Mouse (Mus musculus) ovary, postnatal 10 days (tissue): Measurements from ENCODE around the gene Dync2li1.

Experiments used
- DNase-seq: peaks from one replicate; pipeline ENCODE4 v3.0.0; 2022; ENCODE audit warnings: low spot score

Gene Dync2li1

DNA sequence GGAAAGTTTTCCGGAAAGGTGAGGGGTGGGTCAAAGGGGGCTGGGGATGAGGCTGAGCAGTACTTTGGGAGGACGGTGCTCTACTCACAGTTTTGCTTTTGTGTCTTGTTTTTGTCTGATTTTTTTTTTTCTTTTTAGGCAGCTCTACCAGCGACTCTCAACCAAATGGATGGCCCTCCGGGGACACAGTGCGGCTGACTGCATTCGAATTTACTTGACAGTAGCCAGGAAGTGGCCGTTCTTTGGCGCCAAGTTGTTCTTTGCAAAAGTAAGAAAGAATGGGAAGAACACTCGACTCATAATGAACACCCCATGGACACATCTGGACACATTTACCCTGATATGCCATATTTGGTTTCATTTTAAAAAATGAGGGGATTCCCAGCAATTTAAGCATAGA is 14.8 kb upstream of the Dync2li1 start:
- no peak for DNase-seq

DNA sequence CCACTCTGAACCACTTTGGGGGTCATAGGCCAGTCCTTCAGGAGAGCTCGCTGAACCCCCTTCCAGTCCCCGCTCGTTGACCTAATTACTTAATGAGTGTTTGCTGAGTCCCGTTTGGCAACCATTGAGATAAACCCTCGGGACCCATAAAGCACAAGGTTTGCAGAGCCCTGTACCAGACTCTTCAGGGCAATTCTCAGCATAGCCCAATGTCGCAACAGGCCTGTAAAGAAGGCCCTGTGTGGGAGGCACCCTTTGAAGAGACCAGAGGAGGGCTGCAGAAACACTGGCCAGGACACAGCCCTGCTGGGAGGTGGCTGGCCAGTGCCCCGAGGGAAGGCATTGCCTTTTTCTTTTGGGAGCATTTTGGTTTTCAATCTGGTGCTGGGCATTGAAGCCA is 14.3 kb upstream of the Dync2li1 start:
- DNase-seq: no peak

- no peak for DNase-seq
Observed at GRCm38 (mm10) chr17:84615811-84616210, 10.5 kb upstream of the Dync2li1 start.

- DNase-seq: no peak
Observed at GRCm38 (mm10) chr17:84616526-84617074, 9.7 kb upstream of the Dync2li1 start.

DNA sequence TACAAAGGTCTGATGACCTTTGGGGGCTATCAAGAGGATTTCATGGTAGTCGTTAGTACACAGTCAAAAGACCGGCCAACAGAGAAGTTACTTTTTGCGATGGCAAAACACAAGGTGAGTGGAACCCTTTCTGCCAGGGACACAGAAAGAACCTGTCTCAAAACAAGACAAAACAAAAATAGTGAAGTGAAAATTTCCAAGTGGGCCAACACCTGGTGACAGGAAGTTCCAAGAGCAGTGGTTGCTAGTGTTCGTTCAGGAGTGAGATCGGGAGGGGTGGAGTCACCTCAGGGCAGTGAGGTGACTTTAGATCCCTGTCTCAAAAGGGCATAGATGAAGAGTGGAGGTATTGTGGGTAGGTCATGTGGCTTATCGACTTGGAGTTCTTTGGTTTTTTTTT is 8.3 kb upstream of the Dync2li1 start:
- no peak for DNase-seq

- DNase-seq: no peak
Observed at GRCm38 (mm10) chr17:84619112-84619511, 7.2 kb upstream of the Dync2li1 start.

DNA sequence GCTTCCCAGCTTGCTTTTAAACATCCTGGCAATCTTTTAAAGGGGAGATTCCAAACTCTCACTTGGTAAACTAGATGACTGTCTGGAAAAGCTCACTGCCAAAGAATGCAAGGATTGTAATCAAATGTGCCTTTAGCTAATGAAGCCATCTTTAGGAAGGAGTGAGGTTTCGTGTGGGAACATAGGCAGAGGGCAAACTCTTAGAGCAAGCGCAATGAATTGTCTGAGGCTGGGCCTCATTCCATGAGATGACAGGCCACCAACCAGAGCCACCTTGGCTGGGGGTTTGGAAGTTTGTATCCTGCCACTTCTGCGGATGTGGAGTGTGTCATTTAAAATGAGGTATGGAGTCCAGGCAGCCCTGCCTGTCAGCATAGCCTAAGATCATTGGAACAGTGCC is 6.2 kb upstream of the Dync2li1 start:
- DNase-seq: no peak

- DNase-seq: no peak
Observed at GRCm38 (mm10) chr17:84620610-84621009, 5.7 kb upstream of the Dync2li1 start.

DNA sequence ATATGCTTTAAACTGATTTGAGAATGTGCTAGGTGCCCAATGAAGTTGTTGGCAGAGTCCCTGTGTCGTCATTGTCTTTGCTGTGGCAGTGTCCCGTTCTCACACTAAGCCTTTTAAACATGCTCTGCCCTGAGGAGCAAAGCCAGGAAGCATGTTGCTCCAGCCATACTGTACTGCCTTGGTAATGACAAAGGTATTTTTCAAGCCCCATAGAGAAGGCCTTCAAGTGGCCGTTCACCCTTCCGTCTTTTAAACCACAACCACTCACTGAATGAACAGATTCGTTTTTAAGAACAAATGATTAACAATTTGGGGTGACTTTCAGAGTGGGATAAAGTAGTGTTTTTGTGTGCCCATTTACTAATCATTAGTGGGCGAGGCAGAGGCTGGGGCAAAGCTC is 5.1 kb upstream of the Dync2li1 start:
- no peak for DNase-seq

- DNase-seq: no peak
Observed at GRCm38 (mm10) chr17:84622028-84622427, 4.3 kb upstream of the Dync2li1 start.

DNA sequence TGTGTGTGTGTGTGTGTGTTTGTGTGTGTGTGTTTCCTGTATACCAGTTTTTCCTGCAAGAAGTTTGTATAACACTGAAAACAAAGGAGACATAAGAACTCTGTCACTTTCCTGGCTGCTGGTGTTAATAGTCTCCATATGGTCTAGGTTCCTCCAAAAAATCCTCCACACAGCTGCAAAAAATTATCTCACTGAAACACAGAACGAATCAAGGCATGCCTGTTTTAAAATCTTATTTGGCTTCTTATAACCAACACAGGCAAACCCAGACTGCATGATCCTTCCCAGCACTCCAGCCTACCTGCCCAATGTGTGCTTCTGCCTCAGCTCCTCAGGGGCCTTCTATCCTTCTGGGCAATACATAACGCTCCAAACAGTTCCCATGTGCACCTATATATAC is 3.4 kb upstream of the Dync2li1 start:
- no peak for DNase-seq

GRCm38 (mm10) chr17:84626857-84627305 is 585 bp downstream of the Dync2li1 start:
- peak; percentile 24 for DNase-seq

DNA sequence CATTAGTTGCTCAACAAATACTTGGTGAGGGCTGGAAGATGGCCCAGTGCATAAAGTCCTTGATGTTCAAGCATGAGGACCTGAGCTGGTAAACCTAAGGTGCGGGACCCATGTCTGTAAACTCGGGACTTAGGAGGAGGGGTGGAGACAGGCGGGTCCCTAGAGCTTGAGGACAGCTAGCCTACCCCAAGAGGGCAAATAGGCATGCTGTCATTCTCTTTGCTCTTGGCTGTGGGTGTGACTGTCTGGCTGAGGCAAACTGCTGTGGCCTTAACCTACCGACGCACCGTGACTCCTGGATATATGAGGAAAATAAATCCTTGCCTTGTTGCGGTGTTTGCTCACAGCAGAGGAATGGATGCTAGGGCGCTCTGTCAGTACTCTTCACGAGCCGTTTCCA is 1.4 kb downstream of the Dync2li1 start:
- no peak for DNase-seq

DNA sequence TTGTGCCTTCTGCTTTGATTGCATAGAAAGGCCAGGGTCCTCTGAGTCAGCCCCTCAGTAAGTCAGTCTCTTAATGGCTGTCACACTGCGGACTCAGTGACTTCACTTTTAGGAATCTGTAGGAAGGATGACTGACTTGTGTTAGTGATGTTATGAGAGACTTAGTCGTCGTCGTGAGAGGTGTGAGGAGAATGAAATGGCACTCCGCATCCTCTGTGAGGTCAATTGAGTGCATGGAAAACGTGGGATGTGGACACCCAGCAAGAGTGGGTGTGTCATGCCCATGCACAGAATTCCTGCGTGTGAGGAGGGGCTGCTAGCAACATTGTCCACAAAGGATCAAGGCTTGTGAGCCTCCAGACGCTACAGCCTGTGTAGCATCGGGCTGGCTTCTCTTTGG is 2.3 kb downstream of the Dync2li1 start:
- no peak for DNase-seq

GRCm38 (mm10) chr17:84631836-84632235 is 5.5 kb downstream of the Dync2li1 start:
- no peak for DNase-seq

DNA sequence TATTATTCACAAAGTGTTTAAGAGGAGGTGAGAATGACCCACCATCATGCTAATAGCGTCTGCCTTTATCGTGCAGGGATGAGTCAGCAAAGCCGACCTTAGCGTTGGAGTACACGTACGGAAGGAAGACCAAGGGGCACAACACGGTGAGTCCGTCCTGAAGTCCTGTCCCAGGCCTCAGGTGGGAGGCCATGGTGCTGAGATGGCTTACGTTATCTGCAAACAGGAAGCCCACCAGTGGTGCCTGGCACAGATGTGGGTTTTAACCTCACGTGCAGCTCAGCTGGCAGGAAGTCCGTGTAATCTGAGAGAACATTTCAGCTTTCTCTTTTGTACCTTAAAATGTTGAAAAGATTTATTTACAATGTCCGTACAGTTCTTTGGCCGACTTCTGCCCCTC is 7.1 kb downstream of the Dync2li1 start:
- DNase-seq: no peak

GRCm38 (mm10) chr17:84636328-84636727 is 10.0 kb downstream of the Dync2li1 start:
- DNase-seq: no peak

DNA sequence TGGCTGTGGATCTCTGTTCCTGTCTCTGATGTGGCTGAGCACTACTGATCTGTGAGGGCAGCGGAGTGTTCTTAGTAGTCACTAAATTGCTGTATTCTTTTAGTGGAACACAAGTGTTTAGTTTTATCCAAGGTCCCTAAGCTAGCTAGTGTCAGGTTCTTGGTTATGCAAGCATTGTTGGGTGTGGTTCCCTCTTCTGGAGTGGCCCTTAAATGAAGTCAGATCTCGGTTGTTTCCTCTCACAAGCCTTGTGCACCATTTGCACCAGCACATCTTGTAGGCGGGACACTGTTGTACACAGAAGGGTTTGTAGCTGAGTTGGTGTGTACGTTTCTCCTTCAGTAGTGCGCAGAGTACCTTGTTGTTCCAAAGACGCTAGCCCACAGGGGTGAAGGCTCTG is 11.7 kb downstream of the Dync2li1 start:
- no peak for DNase-seq

DNA sequence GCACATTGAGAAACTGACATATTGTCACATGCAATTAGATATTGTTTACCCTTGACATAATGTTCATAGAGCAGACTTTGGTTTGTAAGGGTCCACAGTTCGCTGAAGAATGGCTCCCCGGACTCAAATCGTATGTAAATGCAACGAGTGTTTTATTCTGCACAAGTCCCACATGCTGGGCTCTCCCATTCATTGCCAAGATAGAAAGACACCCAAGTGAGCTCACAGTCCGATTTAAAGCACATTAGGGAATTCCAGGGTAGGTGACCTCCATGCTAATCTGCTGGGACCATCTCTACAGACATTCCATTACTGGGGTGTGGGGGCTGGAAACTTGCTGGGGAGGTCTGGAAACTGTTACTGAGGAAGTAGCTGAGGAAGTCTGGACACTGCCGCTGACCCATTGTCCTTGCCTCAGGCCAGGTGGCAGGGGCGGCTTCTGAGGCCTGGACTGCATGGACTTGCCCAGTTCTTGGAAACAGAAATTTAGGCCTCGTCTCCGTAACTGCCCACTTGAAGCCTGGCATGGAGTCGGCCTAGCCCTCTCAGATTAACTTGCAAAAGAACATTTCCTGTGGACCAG is 13.6 kb downstream of the Dync2li1 start:
- no peak for DNase-seq

- DNase-seq: peak; percentile 27
Observed at GRCm38 (mm10) chr17:84641893-84642292, 15.6 kb downstream of the Dync2li1 start.

- no peak for DNase-seq
Observed at GRCm38 (mm10) chr17:84642324-84642723, 16.0 kb downstream of the Dync2li1 start.

- no peak for DNase-seq
Observed at GRCm38 (mm10) chr17:84644292-84645050, 18.2 kb downstream of the Dync2li1 start.

- DNase-seq: no peak
Observed at GRCm38 (mm10) chr17:84645119-84645518, 18.8 kb downstream of the Dync2li1 start.

- no peak for DNase-seq
Observed at GRCm38 (mm10) chr17:84645894-84646293, 19.6 kb downstream of the Dync2li1 start.
